Mouse (Mus musculus) forebrain, embryonic 15.5 days (tissue): ENCODE results near the gene Agbl2. TPM values are rescaled to one million over a fixed set of nuclear protein-coding genes. Genes with fewer than 3 reads are reported as not detected.
A peak's percentile ranks its signal among the peaks of the same experiment; 100 is the strongest.

Experiments used
- ATAC-seq: fragments of 200-750 bp; cut with Nextera tagmentation; replicated peaks from 2 replicates; pipeline ENCODE4 v1.8.0; 2017; ENCODE audit warnings: mild to moderate bottlenecking, moderate TSS enrichment, moderate library complexity
- H3K27ac ChIP-seq: fragments of 300-500 bp; sonication (generic); replicated peaks from 2 replicates; pipeline ENCODE4 v1.5.1; 2015; ENCODE audit warnings: mild to moderate bottlenecking, inconsistent platforms
- H3K27me3 ChIP-seq: fragments of 300-500 bp; sonication (generic); 2 replicates; pipeline ENCODE4 v1.6.1; 2015; ENCODE audit warnings: inconsistent platforms
- H3K36me3 ChIP-seq: fragments of 300-500 bp; sonication (generic); 2 replicates; pipeline ENCODE4 v1.6.1; 2015; ENCODE audit warnings: mild to moderate bottlenecking, inconsistent platforms
- H3K4me1 ChIP-seq: fragments of 300-500 bp; sonication (generic); 2 replicates; pipeline ENCODE4 v1.6.1; 2015; ENCODE audit warnings: inconsistent platforms
- H3K4me2 ChIP-seq: fragments of 300-500 bp; sonication (generic); replicated peaks from 2 replicates; pipeline ENCODE4 v1.6.1; 2015; ENCODE audit warnings: mild to moderate bottlenecking, inconsistent platforms
- H3K4me3 ChIP-seq: fragments of 300-500 bp; sonication (generic); 2 replicates; pipeline ENCODE4 v1.5.1; 2015; ENCODE audit warnings: mild to moderate bottlenecking, inconsistent platforms
- H3K9ac ChIP-seq: fragments of 300-500 bp; sonication (generic); replicated peaks from 2 replicates; pipeline ENCODE4 v1.6.1; 2015; ENCODE audit warnings: mild to moderate bottlenecking, inconsistent platforms
- H3K9me3 ChIP-seq: fragments of 300-500 bp; sonication (generic); 2 replicates; pipeline ENCODE4 v1.6.1; 2016; ENCODE audit warnings: inconsistent platforms
- WGBS: fragments of 180-500 bp; shearing (Covaris S2); methylation state at CpG from one replicate; pipeline ENCODE4 v1.1.7; 2015; ENCODE audit warnings: mixed read lengths; 5-methylcytosine and 5-hydroxymethylcytosine counted together
- polyA plus RNA-seq: library from polyadenylated mRNA; unstranded; fragments of >200 nt; fragmentation: Nextera tagmentation; extraction: Ambion mirVana; gene quantifications from 2 replicates; pipeline ENCODE4 v1.2.1, GENCODE M21; 2015

The Agbl2 gene
- polyA plus RNA-seq, 1 experiment from 2014 or later = 0.97 TPM

DNA sequence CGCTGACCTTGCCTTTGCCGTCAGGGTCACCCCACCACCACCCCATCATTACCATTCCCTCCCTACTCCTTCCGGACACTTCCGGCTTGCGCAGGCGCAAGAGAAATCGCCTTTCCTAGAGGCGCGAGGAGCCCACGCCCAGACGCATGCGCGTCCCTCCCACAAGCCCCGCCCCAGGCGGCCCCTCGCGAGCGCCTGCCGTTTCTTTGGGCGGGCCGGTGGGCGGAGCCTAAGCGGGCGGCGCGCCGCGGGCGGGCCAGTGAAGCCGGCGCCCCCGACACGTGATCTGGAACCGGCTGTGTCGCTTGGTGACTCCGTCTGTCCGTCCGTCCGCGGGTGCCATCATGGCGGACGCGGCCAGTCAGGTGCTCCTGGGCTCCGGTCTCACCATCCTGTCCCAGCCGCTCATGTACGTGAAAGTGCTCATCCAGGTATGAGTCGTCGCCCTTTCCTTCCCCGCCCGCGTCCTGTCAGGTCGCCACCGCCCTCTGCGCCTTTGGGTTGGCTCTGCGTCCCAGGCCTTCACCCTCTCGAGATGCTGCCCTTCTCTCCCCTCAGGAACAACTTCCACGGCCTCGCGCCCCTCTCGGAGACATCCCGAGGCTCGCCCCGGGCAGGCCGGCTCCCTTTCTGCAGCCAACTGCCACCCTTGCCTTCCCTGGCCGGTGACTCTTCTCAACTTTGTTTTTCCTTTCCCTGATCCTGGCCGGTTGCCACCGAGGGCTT, 64.6 kb downstream of the Agbl2 start, which contains the start of gene Mtch2:
Gene Mtch2 (plus strand): TSS at position 201 of the 726 bp plus-strand sequence.
- Histone ChIP-seq H3K27ac (peak within 1 kb of the TSS; percentile 90), H3K27me3 (no peaks in the 10 kb centered on the region), H3K4me2 (peak within 1 kb of the TSS; percentile 73), H3K4me3 (peak within 1 kb of the TSS; percentile 79), H3K9ac (peak within 1 kb of the TSS; percentile 93), H3K9me3 (no peaks in the 10 kb centered on the region), H3K4me1 (peaks cover 24% of the 10 kb centered on the region), H3K36me3 (peaks cover 20% of the 10 kb centered on the region)
- ATAC-seq = peak; percentile 95
- WGBS = under 1% methylated on average over 60 of the region's 67 CpGs

DNA sequence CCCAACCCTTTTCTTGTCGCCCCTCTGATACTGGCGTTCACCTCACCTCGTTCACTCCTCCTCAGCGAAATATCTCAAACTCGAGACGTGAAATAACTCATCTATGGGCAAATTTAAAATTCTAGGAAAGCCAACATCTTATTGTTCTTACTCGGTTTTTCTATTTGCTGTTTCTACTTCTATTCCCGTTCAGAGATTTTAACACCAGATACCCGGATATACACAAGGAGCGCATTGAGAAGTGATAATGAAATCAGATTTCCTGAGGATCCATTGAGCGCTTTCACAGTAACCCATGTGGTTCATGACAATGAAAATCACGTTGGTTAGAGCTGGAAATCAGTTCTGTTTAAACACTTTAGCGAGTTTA, 65.1 kb downstream of the Agbl2 start:
- peak overlapping the region; percentile 93 for H3K9ac ChIP-seq
- peak overlapping the region; percentile 90 for H3K27ac ChIP-seq
- H3K27me3 ChIP-seq = no peaks in the 10 kb centered on the region
- under 1% methylated on average over 13 of the region's 13 CpGs for WGBS
- no peaks in the 10 kb centered on the region for H3K9me3 ChIP-seq
- H3K4me3 ChIP-seq = peak overlapping the region; percentile 79
- ATAC-seq = no peak
- H3K4me1 ChIP-seq = peaks cover 24% of the 10 kb centered on the region
- peaks cover 24% of the 10 kb centered on the region for H3K36me3 ChIP-seq
- H3K4me2 ChIP-seq = peak overlapping the region; percentile 55

DNA sequence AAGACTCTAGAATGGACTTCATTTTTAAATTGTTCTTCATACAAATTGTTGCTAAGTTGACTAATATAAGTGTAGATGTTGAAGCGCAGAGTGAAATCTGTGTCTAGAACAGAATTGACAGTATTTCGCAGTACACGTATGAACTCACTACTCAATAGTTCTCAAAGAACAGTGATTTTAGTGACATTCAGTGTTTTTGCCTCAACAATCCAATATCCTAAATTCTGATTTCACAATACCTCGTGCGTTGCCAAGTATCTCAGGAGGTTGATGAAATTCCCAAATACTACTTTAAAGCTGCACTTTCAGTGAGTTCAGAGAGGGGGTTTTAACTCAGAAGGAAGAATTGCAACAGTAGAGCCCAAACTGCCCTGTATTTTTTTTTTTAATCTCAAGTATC, 65.8 kb downstream of the Agbl2 start:
- Histone ChIP-seq H3K27ac (peak overlapping the region; percentile 90), H3K9ac (peak overlapping the region; percentile 93; the same call in 1 of the 2 replicates), H3K4me2 (peak overlapping the region; percentile 55), H3K4me3 (peak overlapping the region; percentile 79), H3K9me3 (no peaks in the 10 kb centered on the region), H3K36me3 (peaks cover 30% of the 10 kb centered on the region), H3K27me3 (no peaks in the 10 kb centered on the region), H3K4me1 (peaks cover 24% of the 10 kb centered on the region)
- ATAC-seq = no peak
- 91% methylated on average over 5 of the region's 5 CpGs for WGBS

DNA sequence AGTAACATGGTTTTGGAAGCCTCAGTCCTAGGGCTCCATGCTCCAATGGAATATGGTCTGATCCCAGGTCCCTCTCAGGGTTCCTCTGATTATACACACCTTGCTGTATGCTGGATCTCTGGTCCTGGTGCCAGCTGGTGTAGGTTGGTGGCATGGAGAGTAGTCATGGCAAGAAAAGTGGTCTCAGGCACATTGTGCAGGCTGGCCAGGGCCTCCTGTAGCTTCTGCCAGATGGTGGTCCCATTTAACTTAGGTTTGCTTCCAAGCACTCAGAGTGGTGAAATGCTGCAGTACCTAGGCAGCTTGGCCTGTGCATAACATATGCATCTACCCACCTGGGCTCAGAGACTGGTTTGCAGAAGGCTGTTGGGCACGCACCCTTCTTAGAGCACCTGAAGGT, 67.9 kb downstream of the Agbl2 start:
- whole genome bisulfite sequencing = 91% methylated on average over 1 of the region's 1 CpGs
- Histone ChIP-seq H3K4me2 (no peak overlapping the region), H3K27ac (no peak overlapping the region), H3K9me3 (no peaks in the 10 kb centered on the region), H3K4me1 (peaks cover 24% of the 10 kb centered on the region), H3K27me3 (no peaks in the 10 kb centered on the region), H3K36me3 (peaks cover 46% of the 10 kb centered on the region), H3K9ac (no peak overlapping the region), H3K4me3 (no peak overlapping the region)
- no peak for ATAC-seq

DNA sequence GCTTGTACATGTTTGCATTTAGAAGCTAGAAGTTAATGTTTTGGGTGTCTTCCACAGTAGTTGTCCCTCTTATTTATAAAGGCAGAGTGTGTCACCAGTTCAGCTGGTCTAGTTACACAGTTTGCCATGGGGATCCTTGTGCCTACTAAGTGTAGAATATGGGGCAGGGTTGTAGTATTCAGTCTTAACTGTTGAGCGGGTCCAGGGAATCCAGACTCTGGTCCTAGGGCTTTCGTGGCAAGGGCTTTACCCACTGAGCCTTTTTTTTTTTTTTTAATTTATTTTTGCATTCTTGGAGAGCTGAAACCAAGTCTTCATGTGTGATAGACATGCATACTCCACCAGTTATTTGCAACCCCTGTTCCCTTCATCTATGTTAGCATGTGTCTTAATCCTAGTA, 79.0 kb downstream of the Agbl2 start:
- Histone ChIP-seq H3K4me2 (no peak overlapping the region), H3K36me3 (peaks cover 82% of the 10 kb centered on the region)
- 98% methylated on average over 2 of the region's 2 CpGs for WGBS

DNA sequence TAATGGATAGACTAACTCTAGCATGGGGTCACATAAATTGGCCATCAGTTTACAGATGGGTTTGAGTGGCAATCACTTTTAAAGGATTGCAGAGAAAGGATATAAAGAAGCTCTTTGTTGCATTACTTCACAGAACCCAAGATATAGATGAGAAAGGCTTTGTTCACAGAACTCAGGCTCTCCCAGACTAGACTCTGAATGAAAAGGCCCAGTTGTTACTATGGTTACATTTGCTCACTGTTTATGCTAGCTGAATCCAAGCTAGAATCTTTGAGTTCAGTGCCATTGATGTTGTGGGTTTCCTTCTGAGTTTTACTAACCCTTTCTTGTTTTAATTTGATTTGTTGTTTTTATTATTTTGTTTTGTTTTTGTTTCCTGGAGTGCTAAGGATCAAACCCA, 81.7 kb downstream of the Agbl2 start:
- H3K36me3 ChIP-seq = peaks cover 78% of the 10 kb centered on the region
- no peak overlapping the region for H3K4me3 ChIP-seq
- no peak overlapping the region for H3K27ac ChIP-seq
- no peak overlapping the region for H3K9ac ChIP-seq
- H3K27me3 ChIP-seq = no peaks in the 10 kb centered on the region
- no peaks in the 10 kb centered on the region for H3K4me1 ChIP-seq
- ATAC-seq = no peak
- H3K4me2 ChIP-seq = no peak overlapping the region
- H3K9me3 ChIP-seq = no peaks in the 10 kb centered on the region

More for the DNA sequence above, 79.0 kb downstream of the Agbl2 start:
- Histone ChIP-seq H3K27ac (no peak overlapping the region), H3K27me3 (no peaks in the 10 kb centered on the region), H3K4me3 (no peak overlapping the region), H3K4me1 (no peaks in the 10 kb centered on the region), H3K9ac (no peak overlapping the region), H3K9me3 (no peaks in the 10 kb centered on the region)
- no peak for ATAC-seq

DNA sequence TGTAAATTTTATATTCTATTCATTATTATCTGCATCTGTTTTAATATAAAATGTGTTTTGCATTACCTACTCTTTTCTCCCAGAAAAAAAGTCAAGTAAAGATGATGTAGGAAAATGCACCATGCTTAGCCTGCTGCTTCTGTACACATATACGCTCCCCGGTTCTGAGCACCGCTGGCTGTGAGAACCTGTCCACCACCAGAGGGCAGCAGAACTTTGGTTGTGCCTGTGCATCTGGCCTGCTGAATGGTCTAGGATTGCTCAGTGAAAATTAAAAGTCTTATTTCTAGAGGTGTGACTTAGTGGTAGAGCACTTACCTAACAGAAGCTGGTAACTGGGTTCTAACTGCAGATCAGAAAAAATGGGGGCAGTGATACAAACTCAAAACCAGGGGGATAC, 84.0 kb downstream of the Agbl2 start:
- H3K9me3 ChIP-seq = no peaks in the 10 kb centered on the region
- no peak overlapping the region for H3K9ac ChIP-seq
- H3K4me1 ChIP-seq = peaks cover 5% of the 10 kb centered on the region; the same call in 1 of the 2 replicates
- WGBS = 14% methylated on average over 3 of the region's 3 CpGs
- H3K4me2 ChIP-seq = no peak overlapping the region
- no peak overlapping the region for H3K4me3 ChIP-seq
- peaks cover 59% of the 10 kb centered on the region for H3K36me3 ChIP-seq
- peak; percentile 89 for ATAC-seq
- H3K27me3 ChIP-seq = no peaks in the 10 kb centered on the region
- H3K27ac ChIP-seq = no peak overlapping the region

DNA sequence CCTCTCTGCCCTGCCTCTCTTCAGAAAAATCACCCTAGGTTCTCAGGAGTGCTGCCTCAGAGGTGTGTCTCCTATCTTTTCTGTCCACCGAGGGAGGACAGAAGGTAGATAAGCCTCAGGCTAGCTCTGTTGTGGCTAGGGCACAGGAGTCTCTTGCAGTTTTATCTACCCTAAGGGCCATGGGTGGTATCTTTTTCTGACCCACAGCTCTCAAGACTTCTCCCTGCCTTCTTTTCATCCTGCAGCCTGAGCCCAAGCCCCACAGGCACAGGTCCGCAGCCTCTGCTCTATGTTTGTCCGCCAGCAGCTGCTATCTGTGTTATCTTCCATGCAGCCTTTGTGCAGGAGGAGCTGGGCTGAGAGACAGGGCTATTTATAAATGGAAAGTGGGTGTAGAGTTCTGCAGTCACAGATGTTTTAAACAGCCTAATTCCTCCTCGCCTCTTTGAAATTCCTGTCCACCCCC, 87.6 kb downstream of the Agbl2 start:
- Histone ChIP-seq H3K27ac (peak overlapping the region; percentile 17; the same call in 1 of the 2 replicates), H3K9ac (no peak overlapping the region), H3K9me3 (no peaks in the 10 kb centered on the region), H3K4me3 (no peak overlapping the region), H3K36me3 (peaks cover 26% of the 10 kb centered on the region), H3K4me1 (peaks cover 9% of the 10 kb centered on the region; the same call in 1 of the 2 replicates), H3K27me3 (no peaks in the 10 kb centered on the region), H3K4me2 (no peak overlapping the region)
- no peak for ATAC-seq
- 55% methylated on average over 4 of the region's 4 CpGs for WGBS

DNA sequence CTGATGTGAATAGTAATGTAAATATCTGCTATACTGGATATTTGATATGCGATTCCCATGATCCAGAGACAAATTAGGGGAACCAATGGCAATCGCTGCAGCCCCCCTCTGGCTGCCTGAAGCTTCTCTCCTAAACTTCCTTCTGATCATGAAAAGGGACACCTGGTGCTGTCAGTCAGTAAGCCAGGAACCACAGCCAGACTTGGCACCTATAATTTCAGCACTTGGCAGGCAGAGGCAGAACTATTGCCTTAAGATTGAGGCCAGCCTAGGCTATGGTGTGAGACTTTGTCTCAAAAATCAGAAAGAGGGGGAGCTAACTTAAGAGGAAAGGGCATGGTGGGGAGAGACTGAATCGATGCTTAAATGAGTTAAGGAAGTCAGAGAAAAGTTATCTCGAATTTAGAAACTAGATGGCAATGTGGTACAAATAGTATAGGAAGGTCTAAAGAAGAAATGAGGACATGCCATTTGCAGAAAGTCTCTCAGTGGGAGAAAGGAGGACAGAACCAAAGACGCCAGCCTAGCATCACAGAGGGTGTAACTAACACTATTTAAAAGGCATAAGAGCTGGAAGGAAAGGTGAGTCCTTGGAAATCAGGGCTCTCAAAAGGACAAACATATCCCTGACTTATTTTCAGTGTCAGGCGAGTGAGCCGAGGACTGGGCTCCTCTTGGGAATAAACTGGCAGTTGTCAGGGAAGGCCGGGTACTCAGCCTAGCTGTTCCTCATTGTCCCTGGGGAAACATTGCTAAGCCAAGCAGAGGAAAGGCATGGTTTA, 88.8 kb downstream of the Agbl2 start:
- WGBS = 66% methylated on average over 8 of the region's 8 CpGs
- H3K9ac ChIP-seq = no peak overlapping the region
- H3K27me3 ChIP-seq = no peaks in the 10 kb centered on the region
- 0 out of 2 replicates have a peak, but pooled peaks have one; percentile 42 for ATAC-seq
- peak overlapping the region; percentile 39; the same call in 1 of the 2 replicates for H3K27ac ChIP-seq
- H3K4me1 ChIP-seq = peaks cover 9% of the 10 kb centered on the region; the same call in 1 of the 2 replicates
- peaks cover 15% of the 10 kb centered on the region for H3K36me3 ChIP-seq
- H3K4me3 ChIP-seq = no peak overlapping the region
- no peak overlapping the region for H3K4me2 ChIP-seq
- no peaks in the 10 kb centered on the region for H3K9me3 ChIP-seq

DNA sequence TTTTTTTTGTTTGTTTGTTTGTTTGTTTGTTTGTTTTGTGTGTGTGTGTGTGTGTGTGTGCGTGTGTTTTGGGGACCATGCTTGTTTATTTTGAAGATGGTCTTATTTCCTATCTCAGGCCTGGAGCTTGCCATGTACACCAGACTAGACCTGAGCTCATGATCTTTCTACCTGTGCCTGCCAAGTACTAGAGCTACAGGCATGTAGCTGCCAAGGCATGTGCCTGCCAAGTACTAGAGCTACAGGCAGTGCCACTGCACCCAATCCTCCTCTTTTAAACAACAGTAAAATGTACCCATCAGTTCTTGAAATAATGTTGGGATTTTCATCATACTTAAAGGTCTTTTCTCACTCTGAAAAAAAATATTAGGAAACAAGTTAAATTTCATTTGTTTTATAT, 91.5 kb downstream of the Agbl2 start:
- Histone ChIP-seq H3K4me2 (no peak overlapping the region), H3K9me3 (no peaks in the 10 kb centered on the region), H3K27me3 (no peaks in the 10 kb centered on the region), H3K27ac (no peak overlapping the region), H3K4me3 (no peak overlapping the region), H3K36me3 (no peaks in the 10 kb centered on the region), H3K9ac (no peak overlapping the region), H3K4me1 (peaks cover 9% of the 10 kb centered on the region; the same call in 1 of the 2 replicates)
- 72% methylated on average over 1 of the region's 1 CpGs for WGBS
- no peak for ATAC-seq

DNA sequence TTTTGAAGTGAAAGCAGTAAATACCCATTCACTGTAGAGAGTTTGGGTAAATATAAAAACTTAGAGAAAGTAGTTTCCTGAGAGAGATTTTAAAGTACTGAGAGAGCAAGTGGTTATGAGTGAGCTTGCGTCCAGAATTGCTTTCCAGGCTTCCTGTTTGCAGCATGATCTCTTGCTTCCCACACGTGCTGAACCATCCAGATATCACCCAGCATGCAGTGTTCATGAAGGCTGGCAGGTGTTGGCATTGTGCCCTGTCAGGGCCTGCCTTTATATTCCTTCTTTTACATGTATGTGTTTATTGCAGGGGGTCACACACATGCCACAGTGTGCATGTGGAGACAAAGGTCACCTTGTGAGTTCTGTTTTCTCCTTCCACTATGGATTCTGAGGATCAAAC, 92.7 kb downstream of the Agbl2 start:
- Histone ChIP-seq H3K27me3 (no peaks in the 10 kb centered on the region), H3K27ac (no peak overlapping the region), H3K9me3 (no peaks in the 10 kb centered on the region), H3K36me3 (no peaks in the 10 kb centered on the region), H3K9ac (no peak overlapping the region), H3K4me1 (peaks cover 9% of the 10 kb centered on the region; the same call in 1 of the 2 replicates), H3K4me3 (no peak overlapping the region), H3K4me2 (no peak overlapping the region)
- no peak for ATAC-seq
- WGBS = 70% methylated on average over 2 of the region's 2 CpGs

DNA sequence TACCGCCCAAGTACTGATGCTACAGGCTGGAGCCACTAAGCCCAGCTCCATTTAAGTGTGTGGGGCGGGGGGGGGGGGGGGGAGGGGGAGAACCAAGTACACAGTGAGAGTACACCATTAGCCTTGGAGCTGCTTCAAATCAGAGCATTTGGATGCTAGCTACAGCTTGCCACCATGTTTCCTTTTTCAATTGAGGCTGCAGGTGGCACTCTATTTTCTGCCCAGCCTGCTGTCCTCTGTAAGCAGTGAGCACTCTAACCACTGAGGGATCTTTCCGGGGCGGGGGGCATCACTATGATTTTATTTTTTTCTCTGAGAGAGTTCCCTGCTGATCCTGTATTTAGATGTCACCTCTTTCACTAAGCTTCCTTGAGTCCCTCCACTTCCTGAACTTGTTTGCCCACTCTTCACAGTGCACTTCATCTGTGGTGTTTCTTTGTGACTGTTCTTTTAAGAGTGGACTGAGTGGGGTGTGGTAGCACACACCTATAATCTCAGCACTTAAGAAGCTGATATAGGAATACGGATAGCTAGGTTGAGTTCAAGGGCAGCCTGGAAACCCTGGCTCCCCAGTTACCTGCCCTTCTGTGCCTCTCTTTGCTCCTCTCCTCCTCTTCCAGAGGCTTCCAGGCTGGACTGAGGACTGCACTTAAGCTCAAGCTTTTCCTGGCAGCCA, 95.2 kb downstream of the Agbl2 start:
- Histone ChIP-seq H3K9me3 (no peaks in the 10 kb centered on the region), H3K4me1 (no peaks in the 10 kb centered on the region), H3K4me2 (no peak overlapping the region), H3K36me3 (no peaks in the 10 kb centered on the region), H3K27me3 (no peaks in the 10 kb centered on the region), H3K9ac (no peak overlapping the region), H3K27ac (no peak overlapping the region), H3K4me3 (no peak overlapping the region)
- ATAC-seq = no peak
- WGBS = 68% methylated on average over 5 of the region's 5 CpGs
